Mouse (Mus musculus): Measurements from ENCODE around the gene Apobec2. TPM values are rescaled to one million over a fixed set of nuclear protein-coding genes. Genes with fewer than 3 reads are reported as not detected.

Gene Apobec2
- polyA plus RNA-seq, 1 experiment = 0.27 TPM

- no peaks in the 10 kb centered on the region for H3K79me3 ChIP-seq (ENCODE audit: low read depth)
- H3K27me3 ChIP-seq (ENCODE audit: control insufficient read depth, insufficient read depth, insufficient read length) = no peaks in the 10 kb centered on the region
- no peak overlapping the region for H3K4me3 ChIP-seq (ENCODE audit: insufficient read depth, poor library complexity, severe bottlenecking)
- H3K36me3 ChIP-seq (ENCODE audit: control insufficient read depth, insufficient read depth) = peaks cover 17% of the 10 kb centered on the region
- no peak overlapping the region for H3ac ChIP-seq (ENCODE audit: control insufficient read depth, insufficient read length, low read depth)
- H3K79me2 ChIP-seq (ENCODE audit: control insufficient read depth, insufficient read depth) = no peaks in the 10 kb centered on the region
- TF ChIP-seq CTCF (IDR thresholded peaks at IDR 0.05; ENCODE audit: control insufficient read depth, insufficient read depth, insufficient read length) = no peak
- no peak for TF ChIP-seq MYOD1 (IDR thresholded peaks at IDR 0.05; ENCODE audit: control insufficient read depth, insufficient read length, low read depth)
- no peak for TF ChIP-seq USF1 (IDR thresholded peaks at IDR 0.05; ENCODE audit: low read depth)
- no peak for TF ChIP-seq CEBPB (IDR thresholded peaks at IDR 0.05; ENCODE audit: low read depth)
- TF ChIP-seq FOSL1 (IDR thresholded peaks at IDR 0.05; ENCODE audit: insufficient read depth, low read length, poor library complexity, severe bottlenecking) = no peak
- no peak for TF ChIP-seq MAX (IDR thresholded peaks at IDR 0.05)
- no peak for TF ChIP-seq MYOG (IDR thresholded peaks at IDR 0.05; ENCODE audit: control insufficient read depth, extremely low read depth, insufficient read length)
These were observed 13.2 kb downstream of the Apobec2 start for GRCm38 (mm10) chr17:48419571-48419970.

- no peak for TF ChIP-seq CTCF (IDR thresholded peaks at IDR 0.05; ENCODE audit: control insufficient read depth, insufficient read depth, insufficient read length)
- H3ac ChIP-seq (ENCODE audit: control insufficient read depth, insufficient read length, low read depth) = no peak overlapping the region
- no peak overlapping the region for H3K4me3 ChIP-seq (ENCODE audit: insufficient read depth, poor library complexity, severe bottlenecking)
- H3K27me3 ChIP-seq (ENCODE audit: control insufficient read depth, insufficient read depth, insufficient read length) = no peaks in the 10 kb centered on the region
- H3K79me2 ChIP-seq (ENCODE audit: control insufficient read depth, insufficient read depth) = no peaks in the 10 kb centered on the region
- H3K36me3 ChIP-seq (ENCODE audit: control insufficient read depth, insufficient read depth) = peaks cover 17% of the 10 kb centered on the region
- no peaks in the 10 kb centered on the region for H3K79me3 ChIP-seq (ENCODE audit: low read depth)
These were observed 13.9 kb downstream of the Apobec2 start for GRCm38 (mm10) chr17:48418781-48419180.

GRCm38 (mm10) chr17:48418174-48418573, 14.6 kb downstream of the Apobec2 start:
- no peaks in the 10 kb centered on the region for H3K79me3 ChIP-seq (ENCODE audit: low read depth)
- H3K79me2 ChIP-seq (ENCODE audit: control insufficient read depth, insufficient read depth) = no peaks in the 10 kb centered on the region
- H3K4me3 ChIP-seq (ENCODE audit: insufficient read depth, poor library complexity, severe bottlenecking) = no peak overlapping the region
- no peak overlapping the region for H3ac ChIP-seq (ENCODE audit: control insufficient read depth, insufficient read length, low read depth)
- TF ChIP-seq MAX (IDR thresholded peaks at IDR 0.05) = no peak
- no peak for TF ChIP-seq USF1 (IDR thresholded peaks at IDR 0.05; ENCODE audit: low read depth)
- no peak for TF ChIP-seq CTCF (IDR thresholded peaks at IDR 0.05; ENCODE audit: control insufficient read depth, insufficient read depth, insufficient read length)
- TF ChIP-seq CEBPB (IDR thresholded peaks at IDR 0.05; ENCODE audit: low read depth) = no peak
- TF ChIP-seq MYOG (IDR thresholded peaks at IDR 0.05; ENCODE audit: control insufficient read depth, extremely low read depth, insufficient read length) = no peak
- no peak for TF ChIP-seq FOSL1 (IDR thresholded peaks at IDR 0.05; ENCODE audit: insufficient read depth, low read length, poor library complexity, severe bottlenecking)
- TF ChIP-seq MYOD1 (IDR thresholded peaks at IDR 0.05; ENCODE audit: control insufficient read depth, insufficient read length, low read depth) = no peak
- no peaks in the 10 kb centered on the region for H3K27me3 ChIP-seq (ENCODE audit: control insufficient read depth, insufficient read depth, insufficient read length)
- peaks cover 17% of the 10 kb centered on the region for H3K36me3 ChIP-seq (ENCODE audit: control insufficient read depth, insufficient read depth)

GRCm38 (mm10) chr17:48417521-48417920, 15.2 kb downstream of the Apobec2 start:
- no peaks in the 10 kb centered on the region for H3K79me3 ChIP-seq (ENCODE audit: low read depth)
- no peak overlapping the region for H3K4me3 ChIP-seq (ENCODE audit: insufficient read depth, poor library complexity, severe bottlenecking)
- no peak overlapping the region for H3ac ChIP-seq (ENCODE audit: control insufficient read depth, insufficient read length, low read depth)
- TF ChIP-seq CTCF (IDR thresholded peaks at IDR 0.05; ENCODE audit: control insufficient read depth, insufficient read depth, insufficient read length) (no peak), MYOG (IDR thresholded peaks at IDR 0.05; ENCODE audit: control insufficient read depth, extremely low read depth, insufficient read length) (no peak), MAX (IDR thresholded peaks at IDR 0.05) (no peak)
- H3K79me2 ChIP-seq (ENCODE audit: control insufficient read depth, insufficient read depth) = peaks cover 2% of the 10 kb centered on the region
- H3K36me3 ChIP-seq (ENCODE audit: control insufficient read depth, insufficient read depth) = peaks cover 19% of the 10 kb centered on the region
- no peaks in the 10 kb centered on the region for H3K27me3 ChIP-seq (ENCODE audit: control insufficient read depth, insufficient read depth, insufficient read length)

GRCm38 (mm10) chr17:48416425-48417195, 16.1 kb downstream of the Apobec2 start:
- Histone ChIP-seq H3K36me3 (ENCODE audit: control insufficient read depth, insufficient read depth) (peaks cover 26% of the 10 kb centered on the region), H3K79me3 (ENCODE audit: low read depth) (peaks cover 1% of the 10 kb centered on the region), H3K27me3 (ENCODE audit: control insufficient read depth, insufficient read depth, insufficient read length) (no peaks in the 10 kb centered on the region), H3K4me3 (ENCODE audit: insufficient read depth, poor library complexity, severe bottlenecking) (no peak overlapping the region), H3ac (ENCODE audit: control insufficient read depth, insufficient read length, low read depth) (no peak overlapping the region), H3K79me2 (ENCODE audit: control insufficient read depth, insufficient read depth) (peaks cover 11% of the 10 kb centered on the region)
- TF ChIP-seq CEBPB (IDR thresholded peaks at IDR 0.05; ENCODE audit: low read depth) = no peak
- TF ChIP-seq MYOG (IDR thresholded peaks at IDR 0.05; ENCODE audit: control insufficient read depth, extremely low read depth, insufficient read length) = no peak
- TF ChIP-seq MAX (IDR thresholded peaks at IDR 0.05) = no peak
- no peak for TF ChIP-seq CTCF (IDR thresholded peaks at IDR 0.05; ENCODE audit: control insufficient read depth, insufficient read depth, insufficient read length)
- no peak for TF ChIP-seq FOSL1 (IDR thresholded peaks at IDR 0.05; ENCODE audit: insufficient read depth, low read length, poor library complexity, severe bottlenecking)
- no peak for TF ChIP-seq USF1 (IDR thresholded peaks at IDR 0.05; ENCODE audit: low read depth)
- TF ChIP-seq MYOD1 (IDR thresholded peaks at IDR 0.05; ENCODE audit: control insufficient read depth, insufficient read length, low read depth) = no peak

GRCm38 (mm10) chr17:48416011-48416410, 16.7 kb downstream of the Apobec2 start:
- Histone ChIP-seq H3K36me3 (ENCODE audit: control insufficient read depth, insufficient read depth) (peaks cover 26% of the 10 kb centered on the region), H3K4me3 (ENCODE audit: insufficient read depth, poor library complexity, severe bottlenecking) (no peak overlapping the region), H3K27me3 (ENCODE audit: control insufficient read depth, insufficient read depth, insufficient read length) (no peaks in the 10 kb centered on the region), H3K79me2 (ENCODE audit: control insufficient read depth, insufficient read depth) (peaks cover 17% of the 10 kb centered on the region), H3ac (ENCODE audit: control insufficient read depth, insufficient read length, low read depth) (no peak overlapping the region), H3K79me3 (ENCODE audit: low read depth) (peaks cover 6% of the 10 kb centered on the region)
- TF ChIP-seq MYOD1 (IDR thresholded peaks at IDR 0.05; ENCODE audit: control insufficient read depth, insufficient read length, low read depth) (no peak), MAX (IDR thresholded peaks at IDR 0.05) (no peak), CTCF (IDR thresholded peaks at IDR 0.05; ENCODE audit: control insufficient read depth, insufficient read depth, insufficient read length) (no peak), FOSL1 (IDR thresholded peaks at IDR 0.05; ENCODE audit: insufficient read depth, low read length, poor library complexity, severe bottlenecking) (no peak), CEBPB (IDR thresholded peaks at IDR 0.05; ENCODE audit: low read depth) (no peak), USF1 (IDR thresholded peaks at IDR 0.05; ENCODE audit: low read depth) (no peak), MYOG (IDR thresholded peaks at IDR 0.05; ENCODE audit: control insufficient read depth, extremely low read depth, insufficient read length) (no peak)
